Mouse (Mus musculus): ENCODE measurements at regions not wholly inside any gene's neighbourhood (a gene's known extent, or its start where the extent isn't known, plus 50 kb on each side); places are given as distances from the start of the nearest gene placed in this dataset.
A peak's percentile ranks its signal among the peaks of the same experiment; 100 is the strongest.

GRCm38 (mm10) chr5:148809485-148809884, 119.6 kb downstream of the Katnal1 start:
- Histone ChIP-seq H3K9ac (replicated peaks) (no peak overlapping the region), H3K36me3 (replicated peaks; ENCODE audit: control insufficient read depth, insufficient read depth, low read depth) (no peaks in the 10 kb centered on the region), H3K4me2 (ENCODE audit: low read depth) (no peak overlapping the region), H3K4me3 (ENCODE audit: insufficient read depth in 1 of 2, low read depth in 2 of 2, low read length in 2 of 2) (no peak overlapping the region), H3K27me3 (ENCODE audit: control insufficient read depth, insufficient read depth, low read length) (no peaks in the 10 kb centered on the region), H3K27ac (no peak overlapping the region), H3K4me1 (replicated peaks; ENCODE audit: control insufficient read depth in 2 of 2, insufficient read depth in 2 of 2, low read length in 1 of 2) (peaks cover 0 to 14% of the 10 kb centered on the region in 2 experiments; a peak in 2 of 4 replicates), H3K9me3 (ENCODE audit: control insufficient read depth, low read length) (no peaks in the 10 kb centered on the region; the same call in 1 of the 2 replicates)
- DNase-seq (ENCODE audit: low read depth in 3 of 3, low spot score in 3 of 3) (no peak), ATAC-seq (ENCODE audit: insufficient read depth) (no peak)
- TF ChIP-seq EP300 (IDR thresholded peaks at IDR 0.05; ENCODE audit: low read depth) = no peak
- TF ChIP-seq CTCF (IDR thresholded peaks at IDR 0.05; ENCODE audit: low read depth) = no peak
- 64% methylated on average over 3 of the region's 3 CpGs for WGBS (ENCODE audit: insufficient replicate concordance)

DNA sequence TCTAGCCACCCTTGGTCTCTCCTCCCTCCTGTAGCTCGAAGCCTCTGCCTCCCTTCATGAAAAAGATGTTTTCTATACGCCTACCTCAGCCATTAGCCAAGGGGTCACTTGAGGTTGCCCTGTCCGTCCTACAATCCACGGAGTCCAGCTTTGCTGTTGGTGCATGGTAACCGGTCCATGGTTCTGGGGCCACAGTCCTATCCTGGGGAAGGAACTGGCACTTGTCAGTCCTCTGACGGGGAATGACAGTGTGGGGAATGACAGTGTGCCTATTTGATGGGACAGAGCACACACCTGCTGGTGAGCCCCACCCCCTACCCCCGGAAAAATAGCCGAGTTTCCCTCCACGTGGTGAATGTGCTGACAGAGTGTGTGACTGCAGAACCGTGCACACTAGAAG, 120.1 kb downstream of the Katnal1 start:
- 33% methylated on average over 10 of the region's 10 CpGs for WGBS (ENCODE audit: insufficient replicate concordance)
- no peak overlapping the region for H3K27ac ChIP-seq
- no peak overlapping the region for H3K4me3 ChIP-seq (ENCODE audit: insufficient read depth in 1 of 2, low read depth in 2 of 2, low read length in 2 of 2)
- H3K9ac ChIP-seq (replicated peaks) = no peak overlapping the region
- ATAC-seq (ENCODE audit: insufficient read depth) (peak; percentile 23; the same call in 1 of the 2 replicates), DNase-seq (ENCODE audit: low read depth in 3 of 3, low spot score in 3 of 3) (no peak)
- H3K27me3 ChIP-seq (ENCODE audit: control insufficient read depth, insufficient read depth, low read length) = no peaks in the 10 kb centered on the region
- TF ChIP-seq CTCF (IDR thresholded peaks at IDR 0.05; ENCODE audit: low read depth) (no peak), EP300 (IDR thresholded peaks at IDR 0.05; ENCODE audit: low read depth) (no peak)
- H3K9me3 ChIP-seq (ENCODE audit: control insufficient read depth, low read length) = no peaks in the 10 kb centered on the region; the same call in 1 of the 2 replicates
- no peaks in the 10 kb centered on the region for H3K36me3 ChIP-seq (replicated peaks; ENCODE audit: control insufficient read depth, insufficient read depth, low read depth)
- no peak overlapping the region for H3K4me2 ChIP-seq (ENCODE audit: low read depth)
- peaks cover 0 to 14% of the 10 kb centered on the region in 2 experiments; a peak in 3 of 4 replicates for H3K4me1 ChIP-seq (replicated peaks; ENCODE audit: control insufficient read depth in 2 of 2, insufficient read depth in 2 of 2, low read length in 1 of 2)

DNA sequence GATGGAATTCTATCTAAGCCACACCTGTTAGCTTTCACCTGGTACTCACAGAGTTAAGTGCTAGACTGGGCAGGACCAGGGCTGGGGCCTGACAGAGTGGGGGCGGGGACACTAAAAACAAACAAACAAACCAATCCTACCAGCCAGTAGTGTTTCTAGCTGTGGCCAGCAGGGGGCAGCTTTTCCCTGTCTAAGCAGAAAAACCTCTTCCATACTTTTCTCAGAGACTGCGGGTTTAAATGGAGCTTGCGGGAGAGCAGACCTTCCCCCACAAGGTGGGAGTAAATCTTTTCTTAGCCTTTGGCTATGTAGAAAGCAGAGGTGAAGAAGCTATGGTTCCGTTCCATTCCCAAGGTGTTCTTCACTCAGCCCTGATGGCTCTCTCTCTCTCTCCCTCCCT, 120.7 kb downstream of the Katnal1 start:
- Histone ChIP-seq H3K4me3 (ENCODE audit: insufficient read depth in 1 of 2, low read depth in 2 of 2, low read length in 2 of 2) (no peak overlapping the region), H3K27ac (no peak overlapping the region), H3K27me3 (ENCODE audit: control insufficient read depth, insufficient read depth, low read length) (no peaks in the 10 kb centered on the region), H3K36me3 (replicated peaks; ENCODE audit: control insufficient read depth, insufficient read depth, low read depth) (no peaks in the 10 kb centered on the region), H3K9me3 (ENCODE audit: control insufficient read depth, low read length) (no peaks in the 10 kb centered on the region; the same call in 1 of the 2 replicates), H3K4me1 (replicated peaks; ENCODE audit: control insufficient read depth in 2 of 2, insufficient read depth in 2 of 2, low read length in 1 of 2) (peaks cover 4 to 18% of the 10 kb centered on the region in 2 experiments), H3K9ac (replicated peaks) (no peak overlapping the region), H3K4me2 (ENCODE audit: low read depth) (no peak overlapping the region)
- peak; percentile 76 for TF ChIP-seq CTCF (IDR thresholded peaks at IDR 0.05; ENCODE audit: low read depth)
- no peak for TF ChIP-seq EP300 (IDR thresholded peaks at IDR 0.05; ENCODE audit: low read depth)
- 21% methylated on average over 4 of the region's 4 CpGs for WGBS (ENCODE audit: insufficient replicate concordance)
- ATAC-seq (ENCODE audit: insufficient read depth) (no peak; the same call in 1 of the 2 replicates), DNase-seq (ENCODE audit: low read depth in 3 of 3, low spot score in 3 of 3) (peak in 1 of 3 experiments; percentile 37)

- H3K27me3 ChIP-seq (ENCODE audit: control insufficient read depth, insufficient read depth, low read length) = no peaks in the 10 kb centered on the region; the same call in 1 of the 2 replicates
- TF ChIP-seq EP300 (IDR thresholded peaks at IDR 0.05; ENCODE audit: low read depth) (no peak), CTCF (IDR thresholded peaks at IDR 0.05; ENCODE audit: low read depth) (peak; percentile 51)
- no peak overlapping the region for H3K4me3 ChIP-seq (ENCODE audit: insufficient read depth in 1 of 2, low read depth in 2 of 2, low read length in 2 of 2)
- no peak overlapping the region for H3K4me2 ChIP-seq (ENCODE audit: low read depth)
- ATAC-seq (ENCODE audit: insufficient read depth) (no peak), DNase-seq (ENCODE audit: low read depth in 3 of 3, low spot score in 3 of 3) (no peak)
- no peak overlapping the region for H3K9ac ChIP-seq (replicated peaks)
- peaks cover 7 to 20% of the 10 kb centered on the region in 2 experiments for H3K4me1 ChIP-seq (replicated peaks; ENCODE audit: control insufficient read depth in 2 of 2, insufficient read depth in 2 of 2, low read length in 1 of 2)
- no peaks in the 10 kb centered on the region; the same call in 1 of the 2 replicates for H3K9me3 ChIP-seq (ENCODE audit: control insufficient read depth, low read length)
- no peaks in the 10 kb centered on the region for H3K36me3 ChIP-seq (replicated peaks; ENCODE audit: control insufficient read depth, insufficient read depth, low read depth)
- WGBS (ENCODE audit: insufficient replicate concordance) = 74% methylated on average over 4 of the region's 4 CpGs
- no peak overlapping the region for H3K27ac ChIP-seq
Observed at GRCm38 (mm10) chr5:148807612-148808011, 121.5 kb downstream of the Katnal1 start.

- TF ChIP-seq EP300 (IDR thresholded peaks at IDR 0.05; ENCODE audit: low read depth) = no peak
- TF ChIP-seq CTCF (IDR thresholded peaks at IDR 0.05; ENCODE audit: low read depth) = no peak
- Histone ChIP-seq H3K9me3 (ENCODE audit: control insufficient read depth, low read length) (no peaks in the 10 kb centered on the region; the same call in 1 of the 2 replicates), H3K9ac (replicated peaks) (no peak overlapping the region), H3K4me2 (ENCODE audit: low read depth) (no peak overlapping the region), H3K4me1 (replicated peaks; ENCODE audit: control insufficient read depth in 2 of 2, insufficient read depth in 2 of 2, low read length in 1 of 2) (peaks cover 7 to 13% of the 10 kb centered on the region in 2 experiments), H3K36me3 (replicated peaks; ENCODE audit: control insufficient read depth, insufficient read depth, low read depth) (no peaks in the 10 kb centered on the region), H3K4me3 (ENCODE audit: insufficient read depth in 1 of 2, low read depth in 2 of 2, low read length in 2 of 2) (no peak overlapping the region), H3K27ac (no peak overlapping the region), H3K27me3 (ENCODE audit: control insufficient read depth, insufficient read depth, low read length) (no peaks in the 10 kb centered on the region; the same call in 1 of the 2 replicates)
- no peak for ATAC-seq (ENCODE audit: insufficient read depth)
- no peak for DNase-seq (ENCODE audit: low read depth in 3 of 3, low spot score in 3 of 3)
- WGBS (ENCODE audit: insufficient replicate concordance) = 16% methylated on average over 3 of the region's 3 CpGs
Observed at GRCm38 (mm10) chr5:148805030-148805429, 124.1 kb downstream of the Katnal1 start.

Measured in liver, embryonic 14.5 days (tissue).